Mouse (Mus musculus) kidney, adult 18-20 months (tissue): ENCODE data around the gene Rapgef4.
A peak's percentile ranks its signal among the peaks of the same experiment; 100 is the strongest.

Source experiments
- DNase-seq: peaks from one replicate; pipeline ENCODE4 v3.0.0; 2021

Rapgef4 gene

DNA sequence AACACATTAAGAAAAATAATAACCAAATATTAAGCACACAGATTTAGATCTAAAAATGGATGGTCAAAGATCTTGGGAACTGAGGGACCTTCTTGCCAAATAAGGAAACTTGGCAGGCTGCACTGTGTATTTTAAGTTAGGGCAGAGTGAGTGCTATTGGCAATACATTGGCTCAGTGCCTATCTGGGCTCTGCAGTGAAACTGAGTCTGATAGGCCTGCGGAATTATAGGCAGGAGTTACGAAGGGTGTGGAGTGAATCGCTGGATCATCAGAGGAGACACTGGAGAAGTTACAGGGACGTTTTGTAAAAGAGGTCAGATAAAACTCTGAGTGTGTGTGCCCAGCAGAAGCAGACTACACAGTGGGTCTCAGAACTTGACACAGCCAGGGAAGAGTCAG is 306.1 kb downstream of the Rapgef4 start:
- no peak for DNase-seq

GRCm38 (mm10) chr2:72288932-72289534 is 308.0 kb downstream of the Rapgef4 start:
- no peak for DNase-seq

GRCm38 (mm10) chr2:72291103-72291502 is 310.1 kb downstream of the Rapgef4 start:
- no peak for DNase-seq

DNA sequence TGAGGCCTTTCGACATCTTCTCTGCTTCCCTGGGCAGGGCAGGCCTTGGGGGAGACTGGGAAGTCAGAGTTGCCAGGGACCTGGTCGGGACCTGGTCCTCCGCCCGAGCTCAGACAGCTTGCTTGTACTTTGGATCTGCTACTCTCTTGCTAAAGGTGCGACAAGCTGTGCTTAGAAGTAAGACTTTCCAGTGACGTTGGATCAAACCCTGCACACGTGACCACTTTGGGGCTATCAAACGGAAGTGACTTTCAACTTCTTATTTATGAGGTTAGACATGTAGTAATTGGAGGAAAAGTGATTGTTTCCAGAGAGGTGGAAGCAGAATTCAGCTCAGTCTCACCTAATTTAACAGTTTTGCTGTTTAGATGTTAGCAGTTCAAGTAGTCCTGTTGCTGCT is 311.5 kb downstream of the Rapgef4 start:
- no peak for DNase-seq

GRCm38 (mm10) chr2:72294994-72295393 is 314.0 kb downstream of the Rapgef4 start:
- no peak for DNase-seq

DNA sequence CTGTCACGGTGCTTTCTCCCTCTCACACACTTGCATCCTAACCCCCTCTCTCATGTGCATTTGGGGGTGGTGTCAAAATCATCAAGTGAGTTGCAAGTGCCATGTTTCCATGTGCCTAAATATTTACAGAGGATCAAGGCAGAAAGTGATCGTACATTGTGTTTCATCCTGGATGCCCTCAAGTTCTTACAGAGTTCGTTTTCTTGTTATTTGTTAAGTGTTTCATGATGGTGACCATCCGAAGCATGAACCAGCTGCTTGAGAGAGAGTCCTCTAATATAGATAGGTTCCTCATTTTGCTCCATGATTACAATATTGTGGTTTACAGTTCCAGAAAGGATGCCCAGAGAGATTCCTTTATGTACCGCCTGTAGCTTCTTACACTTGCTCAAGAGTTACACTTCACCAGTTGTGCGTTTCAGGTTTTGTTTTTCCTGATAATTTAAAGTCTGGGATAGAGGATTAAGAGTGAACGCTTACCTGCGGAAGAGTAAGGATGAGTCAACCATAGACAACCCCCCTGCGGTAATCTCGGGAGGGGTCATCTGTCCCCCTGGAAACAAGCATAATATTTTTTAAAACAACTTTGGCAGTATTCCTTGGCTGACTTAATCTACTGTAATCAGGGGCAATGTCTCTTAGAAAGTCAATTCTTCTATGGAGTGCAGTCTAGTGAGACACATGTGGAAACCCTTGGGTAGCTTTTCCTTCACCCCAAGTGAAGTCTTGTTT is 316.1 kb downstream of the Rapgef4 start:
- DNase-seq: no peak

DNA sequence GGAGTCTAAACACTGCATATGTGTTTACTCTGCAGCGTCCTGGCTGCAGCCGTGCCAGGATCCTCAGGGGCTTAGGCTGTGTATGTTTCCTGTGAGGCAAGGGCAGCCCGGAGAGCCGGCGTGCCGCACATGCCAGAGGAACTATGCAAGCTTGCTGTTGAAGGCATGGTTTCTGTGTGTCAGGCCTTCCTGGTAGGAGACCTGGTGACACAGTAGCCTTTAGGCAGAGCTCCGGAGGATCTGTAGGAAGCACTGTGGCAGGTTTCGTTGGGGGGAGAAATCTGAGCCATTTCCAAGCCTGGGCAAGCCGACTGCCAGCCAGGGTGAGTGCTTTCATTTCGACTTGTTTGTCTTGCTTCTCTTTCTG is 316.7 kb downstream of the Rapgef4 start:
- DNase-seq: peak; percentile 47

- peak; percentile 43 for DNase-seq
Observed at GRCm38 (mm10) chr2:72298406-72298805, 317.4 kb downstream of the Rapgef4 start.

- DNase-seq: no peak
Observed at GRCm38 (mm10) chr2:72301194-72301916, 320.3 kb downstream of the Rapgef4 start.

- DNase-seq: no peak
Observed at GRCm38 (mm10) chr2:72305738-72306137, 324.7 kb downstream of the Rapgef4 start.
